ENCODE assay signal across 31 mouse cellular contexts in genomic region chr13:105198658-105199057, GRCm38 (mm10).
"Had no signal": no experiment of that assay in that cellular context is flagged by ENCODE, and none has a peak within 500 bp of the region (broad histone marks: within the 10 kb centered on the region; RNA-seq: fewer than 3 reads in every experiment).

No protein-coding gene starts in this region.

- H3K9ac ChIP-seq: limb, embryonic 12.5 days; limb, embryonic 13.5 days; limb, embryonic 15.5 days; liver, embryonic 12.5 days; liver, embryonic 13.5 days; liver, embryonic 14.5 days; liver, embryonic 15.5 days; liver, postnatal 0 days; lung, embryonic 14.5 days; lung, embryonic 15.5 days; midbrain, embryonic 12.5 days; midbrain, embryonic 13.5 days had no signal

- DNase-seq: layer of hippocampus, postnatal 36 days; left cerebral cortex, postnatal 4 days; liver; liver, embryonic 13.5 days; liver, postnatal 0 days; lung, adult 18-20 months; lung, adult 2 months; lung, embryonic 14.5 days; lung, postnatal 10 days; lung, postnatal 14 days; lung, postnatal 36 days; lung, postnatal 4 days; midbrain, embryonic 14.5 days had no signal

- H3K36me3 ChIP-seq: limb, embryonic 10.5 days; limb, embryonic 12.5 days; limb, embryonic 13.5 days; limb, embryonic 15.5 days; liver, embryonic 12.5 days; liver, embryonic 13.5 days; liver, embryonic 15.5 days; lung, embryonic 15.5 days; midbrain, embryonic 12.5 days; midbrain, embryonic 13.5 days had no signal

- H3K4me3 ChIP-seq: left cerebral cortex, adult 2 months; limb, embryonic 10.5 days; limb, embryonic 12.5 days; limb, embryonic 13.5 days; limb, embryonic 15.5 days; liver, embryonic 12.5 days; liver, embryonic 13.5 days; liver, embryonic 15.5 days; lung, embryonic 15.5 days; megakaryocyte, embryonic 14.5 days; midbrain, embryonic 12.5 days; midbrain, embryonic 13.5 days; myocyte had no signal

- H3K9me3 ChIP-seq: limb, embryonic 10.5 days; limb, embryonic 12.5 days; limb, embryonic 13.5 days; limb, embryonic 15.5 days; liver, embryonic 12.5 days; liver, embryonic 13.5 days; liver, embryonic 15.5 days; lung, embryonic 15.5 days; megakaryocyte, embryonic 14.5 days; midbrain, embryonic 12.5 days; midbrain, embryonic 13.5 days had no signal

- H3K4me1 ChIP-seq: limb, embryonic 10.5 days; limb, embryonic 12.5 days; limb, embryonic 13.5 days; limb, embryonic 15.5 days; liver, embryonic 12.5 days; liver, embryonic 13.5 days; liver, embryonic 15.5 days; lung, embryonic 15.5 days; midbrain, embryonic 12.5 days; midbrain, embryonic 13.5 days had no signal

- ATAC-seq: liver, embryonic 12.5 days; liver, postnatal 0 days; lung, postnatal 0 days; midbrain, embryonic 13.5 days; midbrain, embryonic 16.5 days had no signal

- H3K4me2 ChIP-seq: limb, embryonic 12.5 days; limb, embryonic 13.5 days; limb, embryonic 15.5 days; liver, embryonic 11.5 days; liver, embryonic 12.5 days; liver, embryonic 13.5 days; liver, embryonic 15.5 days; lung, embryonic 14.5 days; lung, embryonic 15.5 days; midbrain, embryonic 11.5 days; midbrain, embryonic 12.5 days; midbrain, embryonic 13.5 days had no signal

- H3K27me3 ChIP-seq: limb, embryonic 12.5 days; limb, embryonic 13.5 days; limb, embryonic 15.5 days; liver, embryonic 12.5 days; liver, embryonic 13.5 days; liver, embryonic 15.5 days; lung, embryonic 15.5 days; megakaryocyte, embryonic 14.5 days; midbrain, embryonic 12.5 days; midbrain, embryonic 13.5 days had no signal

- H3K27ac ChIP-seq: left cerebral cortex, adult 2 months; limb, embryonic 10.5 days; limb, embryonic 12.5 days; limb, embryonic 13.5 days; limb, embryonic 15.5 days; liver, embryonic 12.5 days; liver, embryonic 13.5 days; liver, embryonic 14.5 days; liver, embryonic 15.5 days; lung, embryonic 15.5 days; macrophage; midbrain, embryonic 12.5 days; midbrain, embryonic 13.5 days had no signal
